Mouse (Mus musculus) thymus, postnatal 0 days (tissue): ENCODE measurements around the gene Ttll11. TPM values are rescaled to one million over a fixed set of nuclear protein-coding genes. Genes with fewer than 3 reads are reported as not detected.

Source experiments
- DNase-seq: peaks from one replicate; pipeline ENCODE4 v3.0.0-alpha.2; 2015; ENCODE audit warnings: low spot score
- polyA plus RNA-seq: library from polyadenylated mRNA; unstranded; fragments of >200 nt; fragmentation: Nextera tagmentation; extraction: Ambion mirVana; gene quantifications from 2 replicates; pipeline ENCODE4 v1.2.1, GENCODE M21; 2015

The Ttll11 gene
- polyA plus RNA-seq, 1 experiment from 2014 or later, result 0.56 TPM

- DNase-seq, result no peak
Observed at GRCm38 (mm10) chr2:35856901-35857300, 122.8 kb downstream of the Ttll11 start.

- peak; percentile 67 for DNase-seq
Observed at GRCm38 (mm10) chr2:35854877-35855276, 124.8 kb downstream of the Ttll11 start.

- DNase-seq, result no peak
Observed at GRCm38 (mm10) chr2:35852971-35853370, 126.7 kb downstream of the Ttll11 start.

- DNase-seq, result no peak
Observed at GRCm38 (mm10) chr2:35852164-35852509, 127.6 kb downstream of the Ttll11 start.

- DNase-seq, result no peak
Observed at GRCm38 (mm10) chr2:35851420-35852163, 128.1 kb downstream of the Ttll11 start.

GRCm38 (mm10) chr2:35849632-35850230 lies 130.0 kb downstream of the Ttll11 start:
- DNase-seq, result no peak

GRCm38 (mm10) chr2:35845611-35846504 lies 133.9 kb downstream of the Ttll11 start:
- DNase-seq, result no peak

- peak; percentile 50 for DNase-seq
Observed at GRCm38 (mm10) chr2:35843896-35844690, 135.6 kb downstream of the Ttll11 start.

GRCm38 (mm10) chr2:35842780-35843474 lies 136.8 kb downstream of the Ttll11 start:
- DNase-seq, result no peak

GRCm38 (mm10) chr2:35841841-35842420 lies 137.8 kb downstream of the Ttll11 start:
- DNase-seq, result no peak

GRCm38 (mm10) chr2:35840956-35841816 lies 138.5 kb downstream of the Ttll11 start:
- DNase-seq, result peak; percentile 70

- peak; percentile 40 for DNase-seq
Observed at GRCm38 (mm10) chr2:35838751-35839479, 140.8 kb downstream of the Ttll11 start.

- no peak for DNase-seq
Observed at GRCm38 (mm10) chr2:35834198-35834913, 145.4 kb downstream of the Ttll11 start.

GRCm38 (mm10) chr2:35833546-35833945 lies 146.2 kb downstream of the Ttll11 start:
- no peak for DNase-seq

- no peak for DNase-seq
Observed at GRCm38 (mm10) chr2:35832742-35833425, 146.8 kb downstream of the Ttll11 start.

GRCm38 (mm10) chr2:35831904-35832581 lies 147.7 kb downstream of the Ttll11 start:
- peak; percentile 28 for DNase-seq
